Mouse (Mus musculus) heart, postnatal 0 days (tissue): Measurements from ENCODE around the gene Gm17606.

Experiments used
- CTCF ChIP-seq: IDR thresholded peaks from 2 replicates; pipeline ENCODE4 v1.5.1; 2016; ENCODE audit warnings: antibody characterized with exemption, control low read depth, low read depth
- EP300 ChIP-seq: IDR thresholded peaks from 2 replicates; pipeline ENCODE4 v1.6.1; 2016; ENCODE audit warnings: antibody characterized with exemption, low read depth

DNA sequence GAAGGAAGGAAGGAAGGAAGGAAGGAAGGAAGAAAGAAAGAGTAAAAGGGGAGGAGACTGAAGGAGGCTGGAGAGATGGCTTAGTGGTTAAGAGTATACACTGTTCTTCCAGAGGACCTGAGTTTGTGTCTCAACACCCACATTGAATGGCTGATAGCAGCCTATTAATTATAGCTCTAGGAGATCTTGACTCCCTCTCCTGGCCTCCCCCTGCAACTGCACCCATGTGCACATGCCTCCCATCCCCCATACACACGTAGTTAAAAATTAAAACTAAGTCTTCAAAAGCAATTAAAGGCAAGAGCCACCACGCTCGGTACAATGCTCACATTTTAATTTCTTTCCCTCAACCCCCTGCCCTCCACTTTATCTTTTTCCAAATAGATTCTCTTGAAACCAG is 46.7 kb upstream of the Gm17606 start:
- TF ChIP-seq CTCF: peak; percentile 23; the same call in 1 of the 2 replicates
- no peak for TF ChIP-seq EP300
